Mouse (Mus musculus) lung, embryonic 16.5 days (tissue): ENCODE measurements around the gene Bcar1. TPM values are rescaled to one million over a fixed set of nuclear protein-coding genes. Genes with fewer than 3 reads are reported as not detected.

Experiments used
- ATAC-seq: fragments of 200-750 bp; cut with Nextera tagmentation; 2 replicates; pipeline ENCODE4 v1.8.0; 2017; ENCODE audit warnings: low read depth, mild to moderate bottlenecking, moderate library complexity
- H3K27ac ChIP-seq: fragments of 300-500 bp; sonication (generic); 2 replicates; pipeline ENCODE4 v1.5.1; 2014; ENCODE audit warnings: mild to moderate bottlenecking, control low read depth, low read length
- H3K27me3 ChIP-seq: fragments of 300-500 bp; sonication (generic); 2 replicates; pipeline ENCODE4 v1.6.1; 2014; ENCODE audit warnings: low read depth, low read length, mixed read lengths; ENCODE audit not compliant: control insufficient read depth, insufficient read depth
- H3K36me3 ChIP-seq: fragments of 300-500 bp; sonication (generic); 2 replicates; pipeline ENCODE4 v1.6.1; 2014; ENCODE audit warnings: low read length; ENCODE audit not compliant: control insufficient read depth, insufficient read depth
- H3K4me1 ChIP-seq: fragments of 300-500 bp; sonication (generic); replicated peaks from 2 replicates; pipeline ENCODE4 v1.6.1; 2014; ENCODE audit warnings: low read length, mixed read lengths; ENCODE audit not compliant: control insufficient read depth, insufficient read depth
- H3K4me2 ChIP-seq: fragments of 300-500 bp; sonication (generic); 2 replicates; pipeline ENCODE4 v1.6.1; 2014; ENCODE audit warnings: low read depth, low read length, control low read depth
- H3K4me3 ChIP-seq: fragments of 300-500 bp; sonication (generic); 2 replicates; pipeline ENCODE4 v1.5.1; 2014; ENCODE audit warnings: mild to moderate bottlenecking, low read length, control low read depth
- H3K9ac ChIP-seq: fragments of 300-500 bp; sonication (generic); 2 replicates; pipeline ENCODE4 v1.6.1; 2014; ENCODE audit warnings: low read length, control low read depth
- H3K9me3 ChIP-seq: fragments of 300-500 bp; sonication (generic); 2 replicates; pipeline ENCODE4 v1.6.1; 2016; ENCODE audit warnings: low read length; ENCODE audit not compliant: control insufficient read depth
- WGBS: fragments of 180-500 bp; shearing (Covaris S2); extraction: QIAGEN DNeasy Blood & Tissue Kit; methylation state at CpG from one replicate; pipeline ENCODE4 v1.1.7; 2014; 5-methylcytosine and 5-hydroxymethylcytosine counted together
- polyA plus RNA-seq: library from polyadenylated mRNA; unstranded; fragments of >200 nt; fragmentation: Nextera tagmentation; extraction: Ambion mirVana; gene quantifications from 2 replicates; pipeline ENCODE4 v1.2.1, GENCODE M21; 2015

The Bcar1 gene
- polyA plus RNA-seq, 1 experiment from 2014 or later, result 52.1 TPM

DNA sequence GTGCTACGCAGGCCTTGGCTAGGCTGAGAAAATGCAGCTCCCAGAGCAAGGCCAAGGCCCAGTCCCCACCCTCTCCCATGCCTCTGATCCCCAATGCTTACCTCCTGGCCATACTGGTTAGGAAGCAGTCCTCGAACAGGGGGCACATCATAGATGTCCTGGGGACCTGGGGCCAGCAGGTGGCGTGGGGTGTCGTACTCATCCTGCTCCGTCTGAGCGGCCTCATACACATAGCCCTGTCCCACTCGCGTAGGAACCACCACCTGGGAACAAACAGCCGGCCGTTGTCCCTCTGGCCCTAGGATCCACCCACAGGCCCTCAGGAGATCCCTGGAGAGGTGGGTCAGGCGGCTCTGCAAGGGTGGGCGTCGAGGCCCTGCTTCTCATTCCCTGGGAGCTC is 28.1 kb downstream of the Bcar1 start:
- ATAC-seq, result no peak
- peak overlapping the region; percentile 91; the same call in 1 of the 2 replicates for H3K27ac ChIP-seq
- WGBS, result 78% methylated on average over 13 of the region's 13 CpGs
- H3K9ac ChIP-seq, result no peak overlapping the region
- no peak overlapping the region for H3K4me2 ChIP-seq
- no peaks in the 10 kb centered on the region for H3K27me3 ChIP-seq
- H3K4me1 ChIP-seq, result peaks cover 27% of the 10 kb centered on the region
- H3K4me3 ChIP-seq, result no peak overlapping the region
- H3K9me3 ChIP-seq, result no peaks in the 10 kb centered on the region
- peaks cover 44% of the 10 kb centered on the region for H3K36me3 ChIP-seq

DNA sequence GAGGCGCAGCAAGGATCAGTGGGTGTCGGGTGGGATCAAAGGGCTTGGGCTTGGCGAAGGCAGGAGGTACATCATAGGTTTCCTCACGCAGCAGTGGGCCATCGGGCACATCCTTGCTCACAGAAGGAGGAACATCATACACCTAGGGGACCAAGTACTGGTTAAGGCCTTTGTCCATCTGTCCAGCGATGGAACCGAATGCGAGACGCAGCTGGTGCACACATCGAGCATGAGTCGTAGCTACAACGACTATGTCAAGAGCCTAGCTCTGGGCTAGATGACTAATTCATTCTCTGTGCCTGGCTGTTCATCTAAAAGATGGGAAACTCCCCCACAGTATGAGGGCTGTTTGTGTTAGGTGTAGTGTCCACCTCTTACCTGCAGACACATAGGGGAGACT is 29.3 kb downstream of the Bcar1 start:
- 86% methylated on average over 12 of the region's 12 CpGs for WGBS

DNA sequence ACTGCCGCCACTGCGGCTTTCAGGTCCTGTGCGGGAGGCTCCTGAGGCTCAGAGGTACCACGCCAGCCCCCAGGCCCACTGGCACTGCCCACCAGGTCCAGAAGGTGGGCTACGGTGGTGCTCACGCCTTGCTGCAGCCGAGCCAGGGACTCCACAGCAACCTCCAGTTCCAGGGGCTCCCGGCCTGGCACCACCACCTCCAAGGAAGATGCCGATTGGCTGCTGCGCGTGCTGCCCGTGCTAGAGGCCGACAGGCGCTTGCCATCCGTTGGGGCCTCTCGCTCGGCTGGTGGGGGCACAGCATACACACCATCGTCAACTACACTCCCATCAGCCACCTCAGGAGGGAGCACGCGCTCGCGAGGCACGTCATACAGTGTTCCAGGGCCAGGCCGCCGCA is 29.8 kb downstream of the Bcar1 start:
- WGBS, result 94% methylated on average over 25 of the region's 25 CpGs
- peaks cover 24% of the 10 kb centered on the region for H3K4me1 ChIP-seq
- H3K9ac ChIP-seq, result no peak overlapping the region

More for the DNA sequence above, 29.3 kb downstream of the Bcar1 start:
- Histone ChIP-seq H3K27me3 (no peaks in the 10 kb centered on the region), H3K9ac (no peak overlapping the region), H3K4me2 (no peak overlapping the region), H3K4me3 (no peak overlapping the region), H3K4me1 (peaks cover 24% of the 10 kb centered on the region), H3K9me3 (no peaks in the 10 kb centered on the region), H3K36me3 (peaks cover 39% of the 10 kb centered on the region), H3K27ac (no peak overlapping the region)
- no peak for ATAC-seq

DNA sequence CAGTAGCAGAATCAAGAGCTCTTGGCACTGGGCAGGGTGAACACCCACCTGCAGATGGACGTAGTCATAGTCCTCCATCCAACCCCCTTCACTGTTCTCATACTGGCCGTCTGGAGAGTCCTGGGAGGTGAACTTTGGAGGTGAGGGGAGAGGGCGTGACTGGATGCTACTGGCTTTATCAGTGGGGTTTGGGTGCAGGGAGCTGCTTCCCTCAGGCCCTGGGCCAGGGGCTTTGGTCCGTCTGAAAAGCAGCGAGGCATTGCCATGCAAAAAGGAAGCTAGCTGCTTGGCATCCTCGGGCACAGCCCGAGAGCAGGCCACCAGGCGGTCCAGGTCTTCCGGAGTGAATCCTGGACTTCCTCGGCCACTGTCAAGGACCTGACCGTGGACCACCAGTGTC is 30.3 kb downstream of the Bcar1 start:
- Histone ChIP-seq H3K4me3 (no peak overlapping the region), H3K27ac (no peak overlapping the region), H3K9ac (no peak overlapping the region), H3K4me1 (peaks cover 23% of the 10 kb centered on the region), H3K4me2 (no peak overlapping the region), H3K27me3 (no peaks in the 10 kb centered on the region), H3K9me3 (no peaks in the 10 kb centered on the region), H3K36me3 (peaks cover 35% of the 10 kb centered on the region)
- 88% methylated on average over 11 of the region's 11 CpGs for WGBS
- ATAC-seq, result no peak

More for the DNA sequence above, 29.8 kb downstream of the Bcar1 start:
- H3K36me3 ChIP-seq, result peaks cover 35% of the 10 kb centered on the region
- ATAC-seq, result no peak
- H3K9me3 ChIP-seq, result no peaks in the 10 kb centered on the region
- no peak overlapping the region for H3K4me2 ChIP-seq
- no peak overlapping the region for H3K4me3 ChIP-seq
- no peak overlapping the region for H3K27ac ChIP-seq
- H3K27me3 ChIP-seq, result no peaks in the 10 kb centered on the region

DNA sequence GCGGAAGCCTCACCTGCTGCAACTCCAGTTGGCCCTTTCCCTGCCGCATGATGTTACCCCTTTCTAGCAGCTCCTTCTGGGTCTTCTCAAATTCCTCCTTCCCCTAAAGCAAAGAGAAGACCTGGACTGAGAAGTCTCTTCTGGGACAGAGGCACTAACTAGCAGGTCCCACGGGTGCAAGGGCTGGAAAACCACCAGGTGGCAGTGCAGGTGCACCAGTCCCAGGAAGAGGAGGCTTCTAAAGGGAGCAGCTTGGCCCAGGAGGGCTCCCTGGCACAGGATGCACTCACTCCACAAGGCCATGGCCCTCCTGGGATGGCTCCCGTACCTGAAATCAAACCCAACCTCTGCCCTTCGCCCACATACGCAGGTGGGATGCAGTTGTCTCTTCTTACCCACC is 31.0 kb downstream of the Bcar1 start:
- peaks cover 35% of the 10 kb centered on the region for H3K36me3 ChIP-seq
- no peak for ATAC-seq

DNA sequence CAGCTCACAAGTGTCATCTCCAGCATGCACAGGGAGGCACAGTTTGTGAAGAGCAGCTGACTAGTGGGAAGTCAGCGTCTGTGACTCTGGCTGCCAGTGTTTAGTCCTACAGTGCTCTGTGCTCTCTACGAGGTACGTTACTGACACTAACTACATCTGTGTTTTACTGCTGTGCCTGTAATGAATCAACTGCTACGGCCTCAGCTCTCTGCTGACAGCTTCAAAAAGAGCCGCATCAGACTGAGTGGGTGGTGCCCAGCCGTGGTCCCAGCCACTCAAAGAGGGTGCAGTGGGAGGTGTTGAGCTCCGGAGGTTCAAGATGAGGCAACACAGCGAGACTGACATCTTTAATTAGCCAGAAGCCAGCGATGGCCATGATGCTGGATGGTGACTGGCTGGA is 31.5 kb downstream of the Bcar1 start:
- Histone ChIP-seq H3K4me3 (no peak overlapping the region), H3K27me3 (no peaks in the 10 kb centered on the region), H3K36me3 (peaks cover 35% of the 10 kb centered on the region), H3K9me3 (no peaks in the 10 kb centered on the region), H3K4me1 (peaks cover 11% of the 10 kb centered on the region), H3K27ac (no peak overlapping the region), H3K9ac (no peak overlapping the region), H3K4me2 (no peak overlapping the region)
- WGBS, result 71% methylated on average over 9 of the region's 9 CpGs
- no peak for ATAC-seq

More for the DNA sequence above, 31.0 kb downstream of the Bcar1 start:
- H3K4me1 ChIP-seq, result peaks cover 16% of the 10 kb centered on the region
- H3K9me3 ChIP-seq, result no peaks in the 10 kb centered on the region
- no peak overlapping the region for H3K4me2 ChIP-seq
- H3K27ac ChIP-seq, result no peak overlapping the region
- H3K4me3 ChIP-seq, result no peak overlapping the region
- H3K27me3 ChIP-seq, result no peaks in the 10 kb centered on the region
- no peak overlapping the region for H3K9ac ChIP-seq
- 76% methylated on average over 6 of the region's 6 CpGs for whole genome bisulfite sequencing

DNA sequence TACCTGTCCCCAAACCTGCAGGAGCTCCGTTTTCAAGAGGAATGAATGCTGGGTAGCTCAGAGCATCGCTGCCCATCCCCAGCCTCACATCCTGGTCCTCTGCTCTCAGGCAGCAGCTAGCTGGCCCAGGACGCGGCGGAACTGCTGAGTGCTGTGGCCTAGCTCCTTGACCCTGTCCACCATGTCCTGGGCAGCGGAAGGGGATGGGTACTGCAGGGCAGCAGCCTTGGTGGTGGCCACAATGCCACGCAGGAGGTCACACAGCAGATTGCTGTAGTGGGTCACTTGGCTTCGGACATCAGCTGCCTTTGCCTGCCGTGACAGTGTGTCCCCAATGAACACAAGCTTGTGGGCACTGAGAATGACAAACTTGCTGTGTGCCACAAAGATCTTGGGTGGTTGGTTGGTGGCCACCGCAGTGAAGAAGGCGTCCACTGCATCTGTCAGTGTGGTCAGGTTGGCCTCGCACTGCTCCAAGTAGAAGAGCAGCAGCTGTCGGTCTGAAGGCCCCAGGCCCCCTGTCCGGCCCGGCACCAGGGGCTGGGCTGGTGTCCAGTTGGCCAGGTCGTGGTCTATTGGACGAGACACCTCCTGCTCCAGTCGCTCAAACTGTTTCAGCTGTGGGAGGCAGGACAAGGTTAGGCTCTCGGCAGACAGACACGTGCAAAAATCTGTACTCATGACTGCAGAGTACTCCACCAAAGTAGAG is 32.7 kb downstream of the Bcar1 start:
- WGBS, result 90% methylated on average over 20 of the region's 20 CpGs
- H3K9me3 ChIP-seq, result no peaks in the 10 kb centered on the region
- no peak for ATAC-seq
- no peaks in the 10 kb centered on the region; the same call in 1 of the 2 replicates for H3K4me1 ChIP-seq
- H3K4me3 ChIP-seq, result no peak overlapping the region
- H3K27ac ChIP-seq, result no peak overlapping the region
- no peak overlapping the region for H3K4me2 ChIP-seq
- no peak overlapping the region for H3K9ac ChIP-seq
- H3K36me3 ChIP-seq, result peaks cover 35% of the 10 kb centered on the region
- no peaks in the 10 kb centered on the region for H3K27me3 ChIP-seq

DNA sequence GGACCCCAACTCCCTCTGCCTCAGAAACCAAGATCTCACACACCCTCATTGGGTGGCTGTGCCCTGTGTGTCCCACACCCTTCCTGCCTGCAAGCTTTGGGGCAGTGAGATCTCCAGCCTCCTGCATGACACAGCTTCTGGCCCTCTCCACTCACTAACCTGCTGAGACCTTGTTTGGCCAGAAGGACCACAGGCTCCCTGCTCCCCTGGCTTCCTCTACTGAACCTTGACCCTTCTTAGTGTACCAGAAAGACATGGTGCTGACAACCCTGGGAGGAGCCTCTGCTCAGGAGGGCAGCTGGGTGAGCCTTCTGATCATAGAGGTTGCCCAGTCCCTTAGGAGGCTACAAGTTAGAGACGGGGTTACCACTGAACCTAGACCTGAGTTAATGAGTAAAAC is 34.4 kb downstream of the Bcar1 start:
- H3K9ac ChIP-seq, result no peak overlapping the region
- no peaks in the 10 kb centered on the region; the same call in 1 of the 2 replicates for H3K4me1 ChIP-seq
- H3K4me3 ChIP-seq, result no peak overlapping the region
- H3K27me3 ChIP-seq, result no peaks in the 10 kb centered on the region
- no peak for ATAC-seq
- H3K36me3 ChIP-seq, result peaks cover 28% of the 10 kb centered on the region
- H3K9me3 ChIP-seq, result no peaks in the 10 kb centered on the region
- no peak overlapping the region for H3K27ac ChIP-seq
- no peak overlapping the region for H3K4me2 ChIP-seq
- 81% methylated on average over 1 of the region's 1 CpGs for WGBS

DNA sequence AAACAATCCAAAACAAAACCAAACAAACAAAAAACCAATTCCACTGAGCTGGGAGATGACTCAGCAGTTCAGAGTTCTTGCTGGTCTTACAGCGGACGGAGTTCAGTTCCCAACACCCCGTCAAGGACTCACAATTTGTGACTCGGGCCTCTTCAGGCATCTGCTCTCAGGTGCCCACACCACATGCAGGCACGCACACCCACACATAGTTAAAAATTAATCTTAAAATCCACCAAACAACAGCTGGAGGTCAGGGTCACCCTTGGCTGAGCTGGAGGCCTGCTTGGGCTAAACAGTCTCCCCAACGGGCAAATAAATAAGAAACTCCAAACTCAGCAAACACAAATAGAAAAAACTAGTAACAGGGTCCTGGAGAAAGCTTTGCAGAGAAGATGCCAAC is 35.3 kb downstream of the Bcar1 start:
- H3K36me3 ChIP-seq, result peaks cover 20% of the 10 kb centered on the region
- no peaks in the 10 kb centered on the region; the same call in 1 of the 2 replicates for H3K4me1 ChIP-seq
- WGBS, result 71% methylated on average over 6 of the region's 6 CpGs
- no peak overlapping the region for H3K9ac ChIP-seq
- ATAC-seq, result no peak
- no peaks in the 10 kb centered on the region for H3K9me3 ChIP-seq
- H3K4me2 ChIP-seq, result no peak overlapping the region
- H3K27ac ChIP-seq, result no peak overlapping the region
- no peaks in the 10 kb centered on the region for H3K27me3 ChIP-seq
- H3K4me3 ChIP-seq, result no peak overlapping the region
